Mouse (Mus musculus) thymus, adult 18-20 months (tissue): ENCODE measurements around the gene Olfr1438-ps1.
"Not testable (repeated sequence)": the region's sequence is repeated elsewhere in the genome, so short reads cannot be mapped to it uniquely, and the experiment has no call there.

Experiments
- DNase-seq, 2 experiments: peaks; one replicate each; pipeline ENCODE4 v3.0.0; 2022; ENCODE audit warnings: mixed read lengths in 2 of 2

Gene Olfr1438-ps1

GRCm38 (mm10) chr19:12335810-12336209, at the start of gene Olfr1438-ps1:
Gene Olfr1438-ps1 (minus strand): TSS chr19:12335910.
- no peak for DNase-seq

GRCm38 (mm10) chr19:12374465-12375025, 38.8 kb upstream of the Olfr1438-ps1 start:
- DNase-seq = no peak

- DNase-seq = no peak
These were observed 37.3 kb upstream of the Olfr1438-ps1 start for GRCm38 (mm10) chr19:12373004-12373403.

GRCm38 (mm10) chr19:12325001-12325400, 10.7 kb downstream of the Olfr1438-ps1 start, which contains the start of gene Olfr1437:
Gene Olfr1437 (minus strand): TSS chr19:12325101.
- DNase-seq = no peak

- DNase-seq = not testable (repeated sequence)
These were observed 36.7 kb downstream of the Olfr1438-ps1 start, which contains the start of gene Olfr1436 for GRCm38 (mm10) chr19:12299030-12299429. Gene Olfr1436 (minus strand): TSS chr19:12299130.

GRCm38 (mm10) chr19:12292979-12293378, 42.7 kb downstream of the Olfr1438-ps1 start:
- no peak for DNase-seq

- DNase-seq = no peak
These were observed 56.2 kb downstream of the Olfr1438-ps1 start, which contains the start of gene Olfr1434 for GRCm38 (mm10) chr19:12279554-12279953. Gene Olfr1434 (plus strand): TSS chr19:12279854.
